Mouse (Mus musculus): ENCODE measurements around the gene Herpud1.

Gene Herpud1

GRCm38 (mm10) chr8:94443153-94443552 lies 56.9 kb downstream of the Herpud1 start:
- in situ Hi-C loops (cut with MboI; ENCODE audit: low sequenced_read_pairs): no loop called here

GRCm38 (mm10) chr8:94444480-94444879 lies 58.2 kb downstream of the Herpud1 start:
- in situ Hi-C loops (cut with MboI; ENCODE audit: low sequenced_read_pairs): no loop called here
